Mouse (Mus musculus) ES-Bruce4 (cell line): ENCODE data around the gene Mid1.
"Not testable (repeated sequence)": the region's sequence is repeated elsewhere in the genome, so short reads cannot be mapped to it uniquely, and the experiment has no call there.

Source experiments
- CTCF ChIP-seq: IDR thresholded peaks from one replicate; pipeline ENCODE4 v1.8.1; 2011; ENCODE audit warnings: low read depth, low read length
- EP300 ChIP-seq: IDR thresholded peaks from 2 replicates; pipeline ENCODE4 v1.6.1; 2011; ENCODE audit warnings: low read depth, low read length; ENCODE audit not compliant: insufficient read depth
- POLR2A ChIP-seq: IDR thresholded peaks from one replicate; pipeline ENCODE4 v1.8.1; 2011; ENCODE audit warnings: low read length; ENCODE audit not compliant: insufficient read depth

- not testable (repeated sequence) for TF ChIP-seq POLR2A, CTCF, EP300
Measured at GRCm38 (mm10) chrX:169980203-169980556, 295.2 kb downstream of the Mid1 start.
